Mouse (Mus musculus) brain, embryonic 14.5 days (tissue): ENCODE data around the gene Atp9a.

Experiments
- CTCF ChIP-seq: fragments of 200-500 bp; IDR thresholded peaks from 2 replicates; pipeline ENCODE4 v1.5.1; 2012; ENCODE audit warnings: inconsistent platforms, mild to moderate bottlenecking, moderate library complexity, borderline replicate concordance; ENCODE audit not compliant: insufficient read depth, insufficient read length; ENCODE audit errors: extremely low read depth
- POLR2A ChIP-seq: fragments of 200-500 bp; IDR thresholded peaks from 2 replicates; pipeline ENCODE4 v1.6.1; 2012; ENCODE audit warnings: mild to moderate bottlenecking, inconsistent platforms, borderline replicate concordance; ENCODE audit not compliant: poor library complexity, insufficient read depth, insufficient read length, severe bottlenecking; ENCODE audit errors: extremely low read depth

- TF ChIP-seq CTCF (no peak), POLR2A (no peak)
Observed at GRCm38 (mm10) chr2:168589368-168590167, 152.6 kb downstream of the Atp9a start.
